ENCODE assay signal across 13 mouse cellular contexts in genomic region chr5:9107296-9108089, GRCm38 (mm10). TPM values are rescaled to one million over a fixed set of nuclear protein-coding genes. Genes with fewer than 3 reads are reported as not detected.
DNase-seq lines count a peak whose midpoint lies in the region; ATAC-seq and TF ChIP-seq lines count a peak whose summit lies in the region.
"Had no signal": no experiment of that assay in that cellular context is flagged by ENCODE, and none has a peak within 500 bp of the region (broad histone marks: within the 10 kb centered on the region; RNA-seq: fewer than 3 reads in every experiment).

No protein-coding gene starts in this region.

- TF ChIP-seq CTCF in stomach, postnatal 0 days (IDR thresholded peaks at IDR 0.05; ENCODE audit: low read depth) = no peak

- no peak overlapping the region for H3K4me3 ChIP-seq in heart, embryonic 10.5 days
- H3K4me3 ChIP-seq in lung, embryonic 16.5 days (ENCODE audit: low read length) = no peak overlapping the region
- H3K4me3 ChIP-seq in stomach, postnatal 0 days (ENCODE audit: low read depth, low read length) = no peak overlapping the region
- no peak overlapping the region for H3K4me3 ChIP-seq in embryonic facial prominence, embryonic 10.5 days
- H3K4me3 ChIP-seq: erythroblast, embryonic 14.5 days; heart, embryonic 13.5 days; midbrain, embryonic 15.5 days; neural tube, embryonic 15.5 days had no signal

- no peaks in the 10 kb centered on the region for H3K4me1 ChIP-seq in heart, embryonic 10.5 days
- H3K4me1 ChIP-seq in lung, embryonic 16.5 days (replicated peaks; ENCODE audit: control insufficient read depth, insufficient read depth, low read length) = peaks cover 16% of the 10 kb centered on the region
- no peaks in the 10 kb centered on the region for H3K4me1 ChIP-seq in stomach, postnatal 0 days (replicated peaks; ENCODE audit: control insufficient read depth, insufficient read depth)
- H3K4me1 ChIP-seq in embryonic facial prominence, embryonic 10.5 days = peaks cover 7% of the 10 kb centered on the region
- H3K4me1 ChIP-seq: heart, embryonic 13.5 days; midbrain, embryonic 15.5 days; neural tube, embryonic 15.5 days had no signal

- peaks cover 11% of the 10 kb centered on the region; the same call in 1 of the 2 replicates for H3K27me3 ChIP-seq in heart, embryonic 10.5 days (ENCODE audit: insufficient read depth, poor library complexity, severe bottlenecking)
- no peaks in the 10 kb centered on the region; the same call in 1 of the 2 replicates for H3K27me3 ChIP-seq in lung, embryonic 16.5 days (ENCODE audit: control insufficient read depth, insufficient read depth, low read depth, low read length)
- H3K27me3 ChIP-seq in stomach, postnatal 0 days (ENCODE audit: control insufficient read depth, insufficient read depth, low read length) = no peaks in the 10 kb centered on the region
- H3K27me3 ChIP-seq in embryonic facial prominence, embryonic 10.5 days (replicated peaks; ENCODE audit: low read depth, poor library complexity, severe bottlenecking) = peaks cover 2% of the 10 kb centered on the region
- H3K27me3 ChIP-seq: neural tube, embryonic 15.5 days had no signal

- TF ChIP-seq EP300 in stomach, postnatal 0 days (optimal IDR thresholded peaks at IDR 0.05) = no peak

- no peak overlapping the region for H3K27ac ChIP-seq in heart, embryonic 10.5 days
- peak overlapping the region; percentile 32 for H3K27ac ChIP-seq in lung, embryonic 16.5 days (ENCODE audit: low read length)
- H3K27ac ChIP-seq in stomach, postnatal 0 days (replicated peaks) = no peak overlapping the region
- no peak overlapping the region for H3K27ac ChIP-seq in embryonic facial prominence, embryonic 10.5 days (replicated peaks)
- H3K27ac ChIP-seq: heart, embryonic 13.5 days; hindbrain, embryonic 14.5 days; midbrain, embryonic 15.5 days; neural tube, embryonic 15.5 days had no signal

- peak; percentile 70 for ATAC-seq in lung, embryonic 16.5 days (ENCODE audit: low read depth)
- ATAC-seq in stomach, postnatal 0 days (ENCODE audit: low FRiP score, low TSS enrichment) = 0 out of 2 replicates have a peak, but pooled peaks have one; percentile 13
- ATAC-seq: midbrain, embryonic 15.5 days had no signal

- no peaks in the 10 kb centered on the region for H3K36me3 ChIP-seq in heart, embryonic 10.5 days
- no peaks in the 10 kb centered on the region; the same call in 1 of the 2 replicates for H3K36me3 ChIP-seq in lung, embryonic 16.5 days (ENCODE audit: control insufficient read depth, insufficient read depth, low read length)
- H3K36me3 ChIP-seq in stomach, postnatal 0 days (ENCODE audit: control insufficient read depth, insufficient read depth, low read length) = no peaks in the 10 kb centered on the region
- no peaks in the 10 kb centered on the region for H3K36me3 ChIP-seq in embryonic facial prominence, embryonic 10.5 days (replicated peaks)
- H3K36me3 ChIP-seq: heart, embryonic 13.5 days; midbrain, embryonic 15.5 days; neural tube, embryonic 15.5 days had no signal

- intact Hi-C loops in heart, postnatal 10 days (cut with DNase I) = no loop called here

- 85% methylated on average over 8 of the region's 8 CpGs for WGBS in heart, embryonic 10.5 days
- 56% methylated on average over 8 of the region's 8 CpGs for WGBS in lung, embryonic 16.5 days
- WGBS in stomach, postnatal 0 days = 69% methylated on average over 8 of the region's 8 CpGs
- 83% methylated on average over 8 of the region's 8 CpGs for WGBS in embryonic facial prominence, embryonic 10.5 days

- no peaks in the 10 kb centered on the region for H3K9me3 ChIP-seq in heart, embryonic 10.5 days
- no peaks in the 10 kb centered on the region for H3K9me3 ChIP-seq in lung, embryonic 16.5 days (ENCODE audit: control insufficient read depth, low read length)
- no peaks in the 10 kb centered on the region for H3K9me3 ChIP-seq in stomach, postnatal 0 days (ENCODE audit: control insufficient read depth, low read length)
- H3K9me3 ChIP-seq in embryonic facial prominence, embryonic 10.5 days = no peaks in the 10 kb centered on the region
- H3K9me3 ChIP-seq: heart, embryonic 13.5 days; midbrain, embryonic 15.5 days; neural tube, embryonic 15.5 days had no signal

- no peak overlapping the region for H3K4me2 ChIP-seq in lung, embryonic 16.5 days (ENCODE audit: low read depth, low read length)
- H3K4me2 ChIP-seq in stomach, postnatal 0 days (replicated peaks; ENCODE audit: low read depth) = no peak overlapping the region
- H3K4me2 ChIP-seq: heart, embryonic 13.5 days; hindbrain, embryonic 14.5 days; midbrain, embryonic 15.5 days; neural tube, embryonic 15.5 days had no signal

- peak; percentile 24 for DNase-seq in heart, embryonic 10.5 days (ENCODE audit: low spot score)
- DNase-seq in heart, adult 18-20 months = no peak
- peak; percentile 43 to 48 for DNase-seq in spleen, postnatal 36 days (ENCODE audit: low spot score in 2 of 2)
- no peak for DNase-seq in spleen, postnatal 14 days (ENCODE audit: low spot score in 2 of 2)
- no peak for DNase-seq in stomach, postnatal 0 days (ENCODE audit: low spot score)
- DNase-seq in embryonic facial prominence, embryonic 10.5 days (ENCODE audit: low spot score) = no peak
- no peak for DNase-seq in heart, postnatal 10 days

- no peak overlapping the region for H3K9ac ChIP-seq in lung, embryonic 16.5 days (ENCODE audit: low read length)
- no peak overlapping the region for H3K9ac ChIP-seq in stomach, postnatal 0 days (ENCODE audit: low read length)
- H3K9ac ChIP-seq: heart, embryonic 13.5 days; hindbrain, embryonic 14.5 days; midbrain, embryonic 15.5 days; neural tube, embryonic 15.5 days had no signal

RNA-seq across cellular contexts. Expression of gene Tmem243, which starts 7.0 kb away (rescaled TPM):
- 11.5 and 13.2 TPM in 2 replicates for polyA plus RNA-seq in heart, embryonic 10.5 days (2016; fragmentation: Nextera tagmentation; extraction: Ambion mirVana)
- total RNA-seq in heart, adult 18-20 months (2021) = 10 to 100 TPM; 10.0 to 12.3 TPM
- 23.8 and 45.6 TPM in 2 replicates for polyA plus RNA-seq in lung, embryonic 16.5 days (2015; fragmentation: Nextera tagmentation; extraction: Ambion mirVana)
- 19.7 and 20.1 TPM in 2 replicates for polyA plus RNA-seq in stomach, postnatal 0 days (2015; fragmentation: Nextera tagmentation; extraction: Ambion mirVana)
- 19.3 and 19.9 TPM in 2 replicates for polyA plus RNA-seq in embryonic facial prominence, embryonic 10.5 days (2016; fragmentation: Nextera tagmentation; extraction: Ambion mirVana)
- 1 to 10 TPM; 7.2 to 8.9 TPM for total RNA-seq in heart, postnatal 10 days (2021)

RNA-seq across cellular contexts. Expression of gene Dmtf1, which starts 54.1 kb away (rescaled TPM):
- polyA plus RNA-seq in heart, embryonic 10.5 days (2016; fragmentation: Nextera tagmentation; extraction: Ambion mirVana) = 37.1 and 45.0 TPM in 2 replicates
- total RNA-seq in heart, adult 18-20 months (2021) = 10 to 100 TPM; 10.1 to 12.3 TPM
- polyA plus RNA-seq in lung, embryonic 16.5 days (2015; fragmentation: Nextera tagmentation; extraction: Ambion mirVana) = 44.9 and 48.9 TPM in 2 replicates
- polyA plus RNA-seq in stomach, postnatal 0 days (2015; fragmentation: Nextera tagmentation; extraction: Ambion mirVana) = 9.5 and 10.7 TPM in 2 replicates
- 52.1 and 60.2 TPM in 2 replicates for polyA plus RNA-seq in embryonic facial prominence, embryonic 10.5 days (2016; fragmentation: Nextera tagmentation; extraction: Ambion mirVana)
- 10 to 100 TPM; 18.4 to 19.4 TPM for total RNA-seq in heart, postnatal 10 days (2021)

Comparison
In these comparisons a context has a peak if more than half of its experiments do, and no peak if none do; other contexts are left out.
1. DNase-seq: peak in heart, embryonic 10.5 days (single experiment) and spleen, postnatal 36 days (2 of 2); none in heart, adult 18-20 months (0 of 2), spleen, postnatal 14 days (0 of 2), stomach, postnatal 0 days (single experiment), embryonic facial prominence, embryonic 10.5 days (single experiment) and heart, postnatal 10 days (0 of 2).